Mouse (Mus musculus) T-helper 1 cell (primary cell): ENCODE results near the gene Sugt1.

Experiments used
- in situ Hi-C: fragments of 300-600 bp; cut with MboI, MseI; formaldehyde crosslinking; loops from one replicate; pipeline ENCODE4 v1.15.1; 2025; ENCODE audit warnings: high pct_unique_total_duplicates

The Sugt1 gene

DNA sequence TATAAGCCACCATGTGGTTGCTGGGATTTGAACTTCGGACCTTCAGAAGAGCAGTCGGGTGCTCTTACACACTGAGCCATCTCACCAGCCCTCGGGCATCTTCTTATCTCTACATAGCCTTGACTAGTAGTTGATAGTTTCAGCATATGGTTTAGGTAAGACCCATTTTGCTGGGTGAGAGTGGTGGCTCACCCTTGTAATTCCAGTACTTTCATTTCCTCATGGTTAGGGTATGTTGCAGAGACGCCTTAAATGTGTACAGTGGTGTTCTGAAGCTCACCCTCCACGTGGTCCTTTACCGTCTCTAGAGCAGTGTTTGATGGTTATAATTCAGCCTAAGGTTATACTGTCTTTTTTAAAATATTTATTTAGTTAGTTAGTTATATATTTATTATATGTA is 18.9 kb downstream of the Sugt1 start:
- in situ Hi-C loops: no loop called here

DNA sequence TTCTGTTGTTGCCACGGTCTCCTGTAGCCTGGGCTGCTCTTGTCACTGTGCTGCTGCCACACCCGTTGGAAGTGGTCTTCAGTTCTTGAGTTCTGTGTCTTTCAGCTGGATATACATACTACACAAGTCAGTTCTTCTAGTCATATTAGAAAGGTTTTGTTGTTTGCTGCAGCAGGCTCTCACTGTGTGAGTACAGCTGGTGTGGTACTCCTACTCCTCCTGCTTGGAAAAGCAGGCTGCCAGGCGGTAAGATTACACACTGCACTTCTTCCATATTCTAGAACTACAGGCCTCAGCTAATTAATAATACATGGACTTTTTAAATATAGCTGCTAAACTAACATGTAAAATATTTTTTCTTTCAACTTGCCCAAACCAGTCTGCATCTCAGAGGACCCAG is 19.4 kb downstream of the Sugt1 start:
- in situ Hi-C loops: no loop called here

DNA sequence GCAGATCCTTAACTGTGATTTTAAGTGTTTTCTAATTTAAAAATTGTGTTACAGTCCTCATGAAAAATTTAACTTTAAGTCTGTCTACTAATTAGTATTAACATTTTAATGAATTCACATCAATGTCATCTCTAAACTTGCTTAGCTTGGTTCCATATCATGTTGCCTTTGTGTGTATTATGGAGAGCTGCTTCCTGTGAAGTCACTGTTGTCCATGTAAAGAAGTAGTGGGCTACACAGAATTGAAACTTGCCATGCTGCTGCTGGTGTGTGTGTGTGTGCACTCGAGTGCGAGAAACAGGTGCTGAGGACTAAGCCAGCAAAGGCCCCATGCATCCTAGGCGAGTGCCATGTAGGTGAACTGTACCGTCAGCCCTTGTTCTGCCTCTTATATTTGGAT is 19.9 kb downstream of the Sugt1 start:
- in situ Hi-C loops: no loop called here

DNA sequence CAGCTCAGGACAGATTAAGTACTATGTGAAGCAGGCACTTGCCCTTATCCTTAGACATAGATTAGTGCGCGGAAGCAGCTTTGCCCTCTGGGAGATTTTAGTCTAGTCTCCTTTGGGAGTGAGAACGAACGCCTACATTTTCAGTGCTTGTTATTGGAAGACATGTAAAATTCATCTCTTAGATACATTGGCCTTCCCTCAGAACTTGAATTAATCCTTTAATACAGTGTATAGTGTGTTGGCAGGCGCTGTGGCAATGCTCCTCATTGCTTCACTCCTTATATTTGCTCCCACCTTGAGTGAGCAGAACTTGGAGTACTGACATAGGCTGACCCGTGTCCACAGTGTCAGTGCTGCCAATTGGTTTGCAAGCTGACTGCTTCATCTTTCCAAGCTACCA is 20.8 kb downstream of the Sugt1 start:
- in situ Hi-C loops: no loop called here

DNA sequence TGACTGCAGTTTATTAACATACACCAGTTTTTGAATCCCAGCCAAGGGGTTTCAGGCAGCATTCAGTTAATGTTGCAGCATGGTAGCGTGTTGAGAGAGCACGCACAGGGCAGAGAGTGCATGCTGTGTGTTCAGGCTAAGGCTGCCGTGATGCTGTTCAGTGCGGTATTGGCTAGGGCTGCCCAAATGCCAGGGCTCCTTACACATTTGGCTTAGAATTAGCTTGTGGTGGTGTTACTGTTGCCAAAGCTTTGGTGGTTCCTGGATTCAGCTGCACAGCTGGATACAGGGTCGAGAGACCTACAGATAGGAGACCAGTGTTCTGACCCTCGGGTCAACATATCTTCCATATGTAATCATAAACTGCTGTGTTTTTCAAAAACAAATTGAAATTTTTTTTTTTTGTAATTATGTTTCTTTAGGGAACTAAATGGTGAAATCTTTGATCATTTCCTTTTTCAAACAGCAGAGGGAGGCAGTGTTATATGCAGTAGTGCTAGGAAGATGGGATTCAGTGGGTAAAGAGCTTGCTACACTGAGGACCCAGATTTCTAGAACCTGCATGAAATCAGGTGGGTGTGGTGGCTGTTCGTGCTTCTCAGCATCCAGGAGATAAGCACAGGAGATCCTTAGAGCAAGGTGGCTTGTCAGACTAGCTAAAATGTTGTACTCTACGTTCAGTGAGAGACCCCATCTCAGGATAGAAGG is 29.8 kb downstream of the Sugt1 start:
- in situ Hi-C loops: no loop called here

DNA sequence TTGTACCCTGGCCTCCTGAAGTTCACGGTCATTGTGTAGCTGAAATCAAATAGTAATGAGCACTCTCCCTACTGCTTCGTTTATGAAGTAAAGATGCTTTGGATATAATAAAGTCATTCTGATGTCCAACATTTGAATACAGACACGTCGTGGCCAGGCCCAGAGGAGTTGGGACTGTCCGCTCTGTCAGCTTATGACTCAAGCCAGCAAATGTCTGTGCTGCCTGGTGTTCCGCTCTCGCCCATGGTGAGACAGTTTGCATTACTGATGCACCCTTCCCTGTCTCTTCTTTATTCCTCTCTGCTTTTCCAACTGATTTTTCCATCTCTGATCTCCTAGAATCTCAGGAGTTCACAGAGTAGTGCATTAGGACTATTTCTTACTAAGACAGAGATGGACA is 32.3 kb downstream of the Sugt1 start:
- in situ Hi-C loops: no loop called here

DNA sequence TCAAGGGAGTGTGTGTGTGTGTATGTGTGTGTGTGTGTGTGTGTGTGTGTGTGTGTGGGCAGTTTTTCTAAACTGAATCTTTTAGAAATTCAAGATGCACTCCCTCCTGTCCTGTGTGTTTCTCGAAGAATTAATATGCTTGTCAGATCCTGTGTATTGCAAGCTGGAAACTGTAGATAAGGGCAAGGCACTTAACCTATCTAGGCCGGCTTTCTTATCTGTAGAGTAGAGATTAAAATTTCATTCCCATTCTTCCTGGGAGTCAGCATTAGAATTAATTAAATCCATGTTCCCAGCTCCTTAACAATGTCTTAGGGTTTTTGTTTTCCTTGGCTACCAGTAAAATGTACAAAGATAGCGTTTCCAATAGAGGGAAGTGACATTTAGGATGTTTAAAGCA is 33.7 kb downstream of the Sugt1 start:
- in situ Hi-C loops: no loop called here

DNA sequence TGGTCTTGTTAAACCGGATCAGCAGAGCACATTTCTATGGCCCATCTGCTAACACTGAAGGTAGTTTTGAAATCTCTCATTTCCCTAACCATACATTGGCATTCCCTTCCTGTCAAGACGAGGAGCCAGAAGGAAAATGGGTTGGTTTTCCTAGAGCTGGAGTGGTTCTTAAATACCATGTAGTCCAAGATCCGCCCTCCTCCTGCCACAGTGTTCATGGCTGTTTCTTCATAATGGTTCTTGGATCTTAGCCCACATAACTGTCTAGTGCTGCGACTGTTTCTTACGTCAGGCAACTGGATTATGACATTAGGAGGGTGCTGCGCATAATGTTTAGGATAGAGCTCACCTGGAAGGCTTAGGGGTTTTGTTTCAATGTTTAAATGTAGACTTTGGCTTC is 44.8 kb downstream of the Sugt1 start:
- in situ Hi-C loops: no loop called here

DNA sequence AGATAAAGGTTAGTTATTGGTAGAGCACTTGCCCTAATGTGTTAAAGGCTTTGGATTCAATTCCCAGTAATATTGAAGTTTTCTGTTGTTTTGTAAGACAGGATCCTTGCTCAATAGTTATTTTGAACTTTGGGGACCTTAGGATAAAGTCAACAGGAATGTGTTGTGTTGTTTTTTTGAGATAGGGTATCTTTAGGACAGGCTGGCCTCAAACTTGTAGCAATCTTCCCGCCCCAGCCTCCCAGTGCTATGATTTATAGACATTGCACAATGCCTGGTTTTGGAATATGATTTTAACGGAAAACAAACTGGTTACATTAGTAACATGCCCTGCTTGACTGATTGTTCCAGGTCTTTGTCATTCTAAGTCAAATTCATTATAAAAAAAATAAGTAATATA is 45.7 kb downstream of the Sugt1 start:
- in situ Hi-C loops: no loop called here

DNA sequence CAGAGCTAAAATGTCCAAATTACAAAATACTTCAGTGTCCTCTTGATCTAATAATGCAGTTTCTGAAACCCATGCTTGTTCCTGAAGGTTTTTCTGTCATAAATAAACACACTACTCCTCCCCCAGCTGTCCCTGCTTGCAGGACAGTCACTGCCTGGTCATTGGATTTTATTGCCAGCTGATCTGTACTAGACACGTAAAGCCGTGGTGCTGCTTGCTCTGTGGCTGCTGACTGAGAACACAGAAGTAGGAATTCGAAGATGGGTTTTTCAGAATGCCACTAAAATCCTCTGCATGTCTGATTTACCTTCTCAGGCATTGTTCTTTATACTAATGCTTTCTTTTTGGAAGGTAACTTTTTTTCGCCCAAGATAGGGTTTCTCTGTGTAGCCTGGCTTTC is 49.3 kb downstream of the Sugt1 start:
- in situ Hi-C loops: no loop called here

DNA sequence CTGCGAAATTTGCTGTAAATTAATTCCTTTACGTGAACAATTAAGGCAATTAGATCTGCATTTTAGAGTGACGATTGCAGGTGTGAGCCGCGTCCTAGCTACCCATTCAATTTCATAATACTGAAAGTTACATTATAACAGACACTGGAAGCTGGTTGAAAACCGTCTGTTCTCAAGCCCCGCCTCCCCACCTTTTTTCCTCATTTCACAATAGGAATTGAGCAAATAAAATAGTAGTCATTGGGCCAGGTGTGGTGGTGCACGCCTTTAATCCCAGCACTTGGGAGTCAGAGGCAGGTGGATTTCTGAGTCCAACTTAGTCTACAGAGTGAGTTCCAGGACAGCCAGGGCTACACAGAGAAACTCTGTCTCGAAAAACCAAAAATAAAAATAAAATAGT is 54.6 kb downstream of the Sugt1 start:
- in situ Hi-C loops: no loop called here

DNA sequence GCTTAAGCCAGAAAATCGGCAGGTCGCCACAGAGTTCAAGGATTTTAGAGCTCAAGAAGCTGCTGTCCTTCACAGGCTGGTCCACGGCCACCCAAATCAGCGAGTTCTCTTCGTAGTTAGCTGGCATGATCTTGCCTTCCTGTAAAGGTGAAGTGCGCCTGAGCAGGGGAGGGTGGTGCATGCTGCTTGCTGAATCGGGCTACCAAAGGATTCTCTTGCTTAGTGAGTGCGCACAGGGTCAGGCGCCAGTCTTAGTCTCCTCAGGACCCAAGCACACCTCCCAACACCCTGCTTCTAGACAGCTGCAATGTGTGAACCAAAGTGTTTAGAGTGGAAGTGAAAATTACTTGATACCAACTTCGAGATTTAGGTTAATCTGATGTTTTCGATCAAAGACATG is 57.9 kb downstream of the Sugt1 start:
- in situ Hi-C loops: no loop called here

DNA sequence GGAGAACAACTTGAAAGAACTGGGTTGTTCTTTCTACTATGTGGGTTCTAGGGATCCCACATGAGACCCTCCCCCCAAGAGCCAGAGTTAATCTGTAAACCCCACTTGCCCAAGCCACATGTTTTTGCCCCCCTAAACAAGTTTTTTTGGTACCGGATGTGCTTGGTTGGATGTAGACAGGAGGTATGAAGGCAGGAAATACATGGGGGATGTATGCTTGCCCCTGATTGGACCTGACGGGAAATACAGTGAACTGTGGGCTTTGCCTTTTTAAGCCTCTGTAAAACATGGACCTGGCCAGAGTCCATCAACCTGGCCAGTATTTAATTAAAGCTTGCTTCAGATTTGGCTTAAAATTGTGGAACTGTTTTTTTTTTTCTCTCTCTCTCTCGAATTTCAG is 62.2 kb downstream of the Sugt1 start:
- in situ Hi-C loops: no loop called here

DNA sequence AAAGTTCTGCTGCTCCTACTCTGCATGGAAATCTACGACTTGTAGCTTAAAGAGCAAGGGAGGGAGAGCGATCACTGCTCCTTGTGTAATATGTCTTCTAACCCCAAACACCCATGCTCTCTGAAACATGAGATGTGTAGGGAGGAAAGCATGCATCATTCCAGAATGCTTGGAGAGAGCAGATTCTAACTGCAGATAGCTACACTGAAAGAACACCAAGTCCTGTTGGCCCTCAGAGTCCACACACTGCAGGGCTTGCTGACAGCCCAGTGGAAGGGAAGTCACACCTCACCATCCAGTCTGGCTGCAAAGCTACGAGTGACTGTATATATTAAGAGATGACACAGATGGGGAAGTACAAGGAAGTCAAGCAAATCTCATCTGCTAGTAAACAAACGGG is 65.2 kb downstream of the Sugt1 start:
- in situ Hi-C loops: no loop called here

DNA sequence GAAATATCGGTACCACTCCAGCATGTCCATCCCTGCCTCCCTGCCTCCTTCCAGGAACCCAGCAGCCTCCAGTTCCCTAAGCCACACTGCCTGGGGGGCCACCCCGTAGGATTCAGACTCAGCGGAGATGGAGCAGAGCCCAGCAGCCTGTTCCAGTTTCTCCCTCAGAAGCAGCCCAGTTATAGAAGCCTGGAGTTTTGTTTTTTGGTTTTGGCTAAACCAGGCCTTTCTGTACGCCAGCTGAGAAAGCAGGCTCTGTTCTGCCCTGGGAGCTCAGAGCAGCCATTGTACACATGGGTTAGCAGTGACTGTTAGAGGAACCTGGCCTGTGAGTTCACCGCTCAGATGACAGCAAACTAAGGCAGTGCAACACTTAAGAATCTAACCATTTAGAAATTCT is 70.8 kb downstream of the Sugt1 start:
- in situ Hi-C loops: no loop called here

DNA sequence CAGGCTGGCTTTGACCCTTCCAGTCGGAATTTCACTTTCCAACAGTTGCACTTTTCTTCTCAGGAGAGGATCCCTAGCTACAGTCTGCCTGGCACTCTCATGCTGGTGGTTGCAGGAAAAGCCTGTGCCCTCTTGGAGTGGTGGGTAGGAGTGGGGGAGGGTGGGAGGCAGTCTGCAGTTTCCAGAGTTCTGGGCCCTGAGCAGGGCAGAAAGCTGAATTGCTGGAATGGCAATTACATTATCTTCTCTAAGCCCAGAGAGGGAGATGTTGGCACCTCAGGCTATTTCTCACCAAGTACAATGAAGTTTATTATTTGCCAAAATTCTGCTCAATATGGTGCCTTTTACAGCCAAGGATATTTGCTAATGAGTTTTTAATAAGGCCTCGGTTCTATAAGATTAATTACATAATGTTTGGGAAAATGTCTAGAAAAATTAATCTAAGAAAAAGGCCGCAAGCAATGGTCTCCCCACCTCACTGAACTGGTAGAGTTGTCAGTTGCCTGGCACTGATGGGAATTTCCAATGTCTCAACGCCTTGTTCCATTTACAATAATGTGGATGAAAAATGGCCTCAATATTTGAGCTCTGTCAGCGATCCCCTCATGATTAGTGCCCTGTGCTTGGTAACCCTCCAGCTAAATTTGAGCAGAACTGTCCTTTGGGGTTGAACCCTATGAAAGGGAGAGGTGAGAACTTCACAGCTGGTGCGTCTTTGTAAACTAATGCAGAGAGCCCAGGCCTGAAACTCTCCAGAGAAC is 71.4 kb downstream of the Sugt1 start:
- in situ Hi-C loops: no loop called here

DNA sequence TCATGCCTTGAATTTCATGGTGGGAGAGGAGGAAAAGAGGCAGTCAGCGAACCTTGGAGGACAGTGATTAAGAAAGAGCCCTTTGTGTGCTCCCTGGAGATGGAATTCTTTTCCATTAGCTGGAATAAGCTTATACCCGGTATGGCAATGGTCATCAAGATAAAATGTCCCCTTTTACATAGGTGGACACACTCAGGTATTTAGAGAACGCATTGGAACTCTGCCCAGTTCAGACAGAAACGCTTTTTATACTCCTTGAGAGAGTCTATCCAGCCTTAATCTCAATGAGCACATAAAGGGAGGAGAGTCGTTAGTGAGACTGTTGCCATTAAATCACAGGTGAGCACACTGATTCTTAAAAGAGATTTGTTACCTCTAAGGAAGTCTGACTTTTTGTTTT is 73.0 kb downstream of the Sugt1 start:
- in situ Hi-C loops: no loop called here

DNA sequence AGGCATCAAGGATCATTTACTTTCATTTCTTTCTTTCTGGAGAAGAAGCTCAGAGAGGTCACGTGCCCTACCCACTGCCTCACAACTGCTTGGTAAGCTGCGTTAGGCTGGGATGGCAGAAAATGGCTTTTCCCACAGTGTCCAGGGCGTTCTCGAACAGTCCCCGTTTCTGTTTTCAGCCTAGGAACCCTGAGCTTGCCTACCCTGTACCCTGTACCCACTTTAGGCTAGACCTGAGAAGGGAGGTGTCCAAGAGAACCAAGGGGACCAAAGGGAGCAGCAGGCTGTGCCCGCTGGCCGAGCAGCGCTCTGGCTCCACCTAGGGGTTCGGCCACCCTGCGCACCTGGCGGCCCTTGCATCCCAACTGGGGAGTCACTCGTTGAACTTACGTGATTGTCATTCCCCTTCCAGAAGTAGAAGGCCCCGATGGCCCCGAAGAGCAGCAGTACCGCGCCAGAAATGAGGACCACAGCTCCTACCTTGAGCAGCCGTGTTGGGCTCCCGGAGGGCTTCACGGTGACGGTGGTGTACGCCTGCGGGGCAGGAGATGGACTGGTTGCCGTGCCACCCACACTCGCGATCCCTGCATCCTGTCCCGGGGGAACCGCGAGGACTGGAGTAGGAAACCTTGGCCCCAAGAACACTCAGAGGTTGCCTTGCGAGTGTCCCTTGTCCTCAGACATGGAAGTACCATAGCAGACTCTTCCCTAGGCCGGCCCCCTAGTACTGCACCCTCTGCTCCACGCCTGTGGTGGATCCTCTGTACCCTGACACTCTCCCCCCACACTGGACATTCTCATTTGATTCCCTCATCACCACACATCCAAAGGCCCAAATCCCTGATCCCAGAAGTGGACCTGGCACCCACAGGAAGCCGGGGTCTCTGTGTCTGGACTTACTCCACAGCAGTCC is 73.8 kb downstream of the Sugt1 start:
- in situ Hi-C loops: no loop called here

DNA sequence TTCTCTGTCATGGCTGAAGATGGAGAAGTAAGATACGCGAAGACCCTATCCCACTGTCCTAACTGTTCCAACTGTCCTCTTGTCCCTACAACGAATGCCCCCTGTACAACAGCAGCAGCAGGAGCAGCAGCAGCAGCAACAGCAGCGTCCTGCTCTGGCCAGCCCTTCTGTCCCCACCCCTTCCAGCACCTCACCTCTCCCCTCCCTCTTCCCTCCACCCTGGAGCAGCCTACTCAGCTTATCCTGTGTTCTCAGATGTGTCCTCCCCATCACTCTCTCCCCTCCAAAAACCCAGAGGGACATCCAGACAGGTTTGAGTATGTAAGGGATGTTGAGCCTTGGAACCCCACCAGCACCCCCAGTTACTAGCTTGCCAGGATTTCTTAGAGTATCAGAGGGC is 74.5 kb downstream of the Sugt1 start, which contains the start of gene Cnmd:
Cnmd (minus strand) TSS at position 170 of the 400 bp plus-strand sequence.
- in situ Hi-C loops: no loop called here

DNA sequence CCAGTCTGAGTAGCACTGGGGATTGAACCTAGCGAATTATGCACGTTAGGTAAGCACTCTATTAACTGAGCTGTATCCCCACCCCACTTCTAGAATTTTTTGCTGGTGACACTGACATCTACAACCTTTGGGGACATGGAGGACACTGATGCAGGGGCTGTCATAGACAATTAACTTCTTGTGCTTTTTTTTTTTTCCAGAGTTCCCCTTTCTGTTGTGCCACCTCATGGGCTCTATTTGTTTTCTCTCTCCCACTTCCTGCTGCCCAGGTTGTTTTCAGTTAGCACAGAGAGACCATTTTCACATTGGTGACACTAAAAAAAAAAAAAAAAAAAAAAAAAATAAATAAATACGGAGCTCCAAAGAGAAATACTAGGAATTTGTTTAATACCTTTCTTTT is 83.5 kb downstream of the Sugt1 start:
- in situ Hi-C loops: no loop called here

DNA sequence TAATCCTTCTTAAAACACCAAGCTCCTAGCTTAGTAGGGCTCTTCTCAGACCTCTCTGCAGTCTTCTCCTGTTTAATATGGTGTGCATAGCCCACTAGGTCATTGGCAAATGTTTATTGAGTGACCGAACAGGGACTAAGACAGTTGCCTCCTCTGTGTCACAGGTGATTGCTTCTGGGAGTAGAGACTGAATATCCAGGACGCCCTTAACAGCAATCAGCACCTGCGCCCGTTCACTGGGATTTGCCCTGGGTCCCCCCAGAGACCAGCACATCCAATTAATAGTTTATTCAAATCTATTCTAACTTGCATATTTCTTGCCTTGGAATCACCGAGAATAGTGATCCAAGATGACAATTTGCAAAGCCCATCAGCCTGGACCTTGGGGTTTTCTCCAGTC is 85.1 kb downstream of the Sugt1 start:
- in situ Hi-C loops: no loop called here
